Mouse (Mus musculus): ENCODE results near the gene Calr. TPM values are rescaled to one million over a fixed set of nuclear protein-coding genes. Genes with fewer than 3 reads are reported as not detected.
"Not testable (repeated sequence)": the region's sequence is repeated elsewhere in the genome, so short reads cannot be mapped to it uniquely, and the experiment has no call there.

Gene Calr
- polyA plus RNA-seq, 1 experiment = 404 TPM

- no peak for DNase-seq (ENCODE audit: low read depth, low spot score)
- 8% methylated on average over 12 of the region's 12 CpGs for WGBS
Observed at GRCm38 (mm10) chr8:84845355-84846093, 1.2 kb downstream of the Calr start.

DNA sequence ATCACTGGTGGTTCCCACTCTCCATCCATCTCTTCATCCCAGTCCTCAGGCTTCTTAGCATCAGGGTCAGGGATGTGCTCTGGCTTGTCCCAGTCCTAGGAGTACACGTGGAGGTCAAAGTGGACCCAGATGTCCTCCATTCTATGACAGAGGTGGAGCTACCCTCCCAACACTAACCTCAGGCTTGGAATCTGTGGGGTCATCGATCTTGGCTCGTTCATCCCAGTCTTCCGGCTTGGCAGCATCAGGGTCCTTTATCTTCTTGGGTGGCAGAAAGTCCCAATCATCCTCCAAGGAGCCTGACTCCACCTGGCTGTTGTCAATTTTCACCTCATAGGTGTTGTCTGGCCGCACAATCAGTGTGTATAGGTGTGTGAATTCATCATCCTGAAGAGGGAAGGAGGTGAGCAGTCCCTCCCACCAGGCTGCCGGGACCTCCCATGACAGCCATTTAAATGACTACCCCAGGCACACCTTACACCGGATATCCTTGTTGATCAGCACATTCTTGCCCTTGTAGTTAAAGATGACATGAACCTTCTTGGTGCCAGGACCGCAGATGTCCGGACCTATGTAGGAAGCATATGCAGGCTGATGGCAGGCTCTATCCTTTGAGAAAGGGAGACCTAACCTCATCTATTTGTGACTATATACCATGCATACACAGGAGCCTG lies 2.2 kb downstream of the Calr start:
- WGBS = 67% methylated on average over 9 of the region's 9 CpGs
- no peak for DNase-seq (ENCODE audit: low read depth, low spot score)

DNA sequence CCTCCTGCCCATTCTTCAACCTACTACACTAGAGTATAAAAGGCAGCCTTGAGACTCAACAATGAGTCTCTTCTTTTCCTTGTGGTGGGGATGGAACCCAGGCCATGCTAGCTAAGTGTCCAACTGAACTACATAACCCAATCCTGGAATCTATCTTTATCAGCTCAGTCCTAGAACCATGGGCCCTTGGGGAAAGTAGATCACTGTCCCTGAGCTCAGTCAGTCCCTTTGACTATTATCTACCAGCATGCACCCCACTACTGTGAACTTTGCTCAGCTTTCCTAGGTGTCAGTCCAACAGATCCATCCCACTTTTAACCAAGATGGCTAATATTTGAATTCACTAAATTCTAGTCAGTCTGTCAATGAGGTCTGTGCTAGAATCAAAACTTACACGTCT lies 5.2 kb downstream of the Calr start:
- 68% methylated on average over 1 of the region's 1 CpGs for WGBS
- no peak for DNase-seq (ENCODE audit: low read depth, low spot score)

DNA sequence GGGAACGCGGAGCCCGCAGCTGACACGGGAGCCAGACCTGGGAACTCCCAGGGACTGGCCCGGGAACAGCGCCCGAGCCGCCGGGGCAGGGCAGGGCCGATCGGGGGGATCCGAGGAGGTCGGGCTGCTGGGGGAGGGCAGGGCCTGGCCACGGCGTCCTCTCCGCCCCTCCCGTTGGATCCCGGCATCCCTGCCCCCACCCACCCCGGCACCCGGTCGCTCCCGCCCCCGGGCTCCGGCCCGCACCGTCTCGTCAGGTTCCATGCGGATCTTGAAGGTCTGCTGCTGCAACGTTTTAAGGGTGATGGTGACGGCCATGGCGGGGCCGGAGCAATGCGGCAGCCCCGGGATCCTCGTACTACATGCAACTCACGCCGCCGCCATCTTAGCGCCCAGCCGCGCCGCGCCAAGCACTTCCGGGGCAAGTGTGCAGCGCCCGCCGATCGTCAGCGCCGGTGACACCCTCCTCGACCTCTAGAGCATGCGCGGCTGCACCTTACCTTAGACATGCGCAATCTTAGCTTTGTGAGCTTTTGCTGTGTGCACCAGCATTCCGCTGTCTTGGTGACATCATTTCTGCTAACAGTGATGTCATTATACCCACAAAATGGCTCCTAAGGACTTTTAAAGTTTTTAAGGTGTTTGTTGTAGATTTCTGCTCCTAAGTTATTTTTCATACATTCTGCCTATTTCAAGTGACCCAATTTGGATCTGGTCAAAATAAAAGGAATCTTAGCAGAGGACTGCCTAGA lies 6.3 kb downstream of the Calr start, which contains the start of gene Rad23a:
TSS of gene Rad23a (minus strand) at position 418 of the 752 bp plus-strand sequence.
- DNase-seq (ENCODE audit: low read depth, low spot score) = peak; percentile 82
- 1% methylated on average over 55 of the region's 55 CpGs for WGBS

GRCm38 (mm10) chr8:84839875-84840247 lies 6.9 kb downstream of the Calr start:
- under 1% methylated on average over 7 of the region's 7 CpGs for WGBS
- DNase-seq (ENCODE audit: low read depth, low spot score) = no peak

DNA sequence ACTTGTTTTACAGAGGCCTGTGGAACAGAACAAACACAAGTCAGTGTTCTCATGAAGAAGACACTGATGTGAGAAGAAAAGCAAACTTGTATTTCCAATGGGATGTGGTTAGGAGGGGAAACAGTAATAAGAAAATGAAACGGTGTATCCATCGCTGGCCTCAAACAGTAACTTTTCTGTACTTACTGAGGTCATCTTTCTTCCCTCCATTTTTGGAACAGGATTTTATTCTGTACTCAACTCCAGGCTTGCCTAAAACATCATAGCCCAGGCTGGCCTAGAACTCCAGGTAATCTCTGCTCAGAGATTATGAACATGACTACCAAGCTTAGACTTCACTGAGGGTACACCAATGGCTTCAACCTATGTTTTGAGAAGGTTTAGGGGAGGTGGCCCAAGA lies 7.3 kb downstream of the Calr start:
- WGBS = 58% methylated on average over 2 of the region's 2 CpGs
- DNase-seq (ENCODE audit: low read depth, low spot score) = no peak

GRCm38 (mm10) chr8:84838513-84838912 lies 8.2 kb downstream of the Calr start:
- WGBS = 79% methylated on average over 5 of the region's 5 CpGs
- no peak for DNase-seq (ENCODE audit: low read depth, low spot score)

GRCm38 (mm10) chr8:84837912-84838470 lies 8.7 kb downstream of the Calr start:
- 90% methylated on average over 15 of the region's 15 CpGs for WGBS
- no peak for DNase-seq (ENCODE audit: low read depth, low spot score)

DNA sequence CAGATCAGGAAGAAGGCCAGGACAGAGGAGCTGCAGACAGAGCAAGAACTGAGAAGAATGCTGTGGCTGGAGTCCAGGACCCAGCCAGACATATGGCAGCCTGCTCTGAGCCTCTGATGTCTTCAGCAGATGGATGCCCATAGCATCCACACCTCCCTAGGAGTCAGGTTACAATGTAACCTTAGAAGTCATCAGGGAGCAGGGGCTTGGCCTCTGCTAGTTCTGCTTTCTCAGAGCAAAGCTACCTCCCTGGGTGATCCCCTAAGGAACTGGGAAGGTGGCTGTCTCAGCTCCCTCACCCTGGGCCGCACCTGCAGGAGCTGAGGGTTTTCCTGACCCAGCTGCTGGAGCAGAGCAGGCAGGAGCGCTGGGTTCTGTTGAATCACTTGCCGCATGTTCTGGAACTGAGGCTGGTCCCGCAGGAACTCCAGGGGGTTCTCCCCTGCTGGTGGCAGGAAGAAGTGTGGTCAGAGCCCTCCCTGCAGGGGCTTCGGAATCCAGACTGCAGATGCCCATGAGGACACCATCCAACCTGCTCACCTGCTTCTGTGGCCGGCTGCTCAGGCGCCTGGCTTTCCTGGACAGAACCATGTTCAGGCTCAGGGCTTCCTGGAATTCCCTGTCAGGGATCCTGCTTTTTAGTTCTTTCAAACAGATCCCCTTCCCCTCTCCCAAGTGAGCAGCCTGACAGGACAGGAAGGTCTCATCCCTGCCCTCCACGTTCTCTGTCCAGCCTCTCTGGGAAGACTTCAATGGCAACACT lies 9.4 kb downstream of the Calr start:
- DNase-seq (ENCODE audit: low read depth, low spot score) = no peak
- 78% methylated on average over 8 of the region's 8 CpGs for WGBS

GRCm38 (mm10) chr8:84834866-84835855 lies 11.6 kb downstream of the Calr start:
- WGBS = 58% methylated on average over 10 of the region's 10 CpGs
- DNase-seq (ENCODE audit: low read depth, low spot score) = no peak

- no peak for DNase-seq (ENCODE audit: low read depth, low spot score)
- WGBS = 80% methylated on average over 19 of the region's 19 CpGs
Observed at GRCm38 (mm10) chr8:84834002-84834865, 12.5 kb downstream of the Calr start.

- WGBS = 32% methylated on average over 10 of the region's 10 CpGs
- no peak for DNase-seq (ENCODE audit: low read depth, low spot score)
Observed at GRCm38 (mm10) chr8:84832759-84833742, 13.7 kb downstream of the Calr start.

- under 1% methylated on average over 59 of the region's 59 CpGs for WGBS
- DNase-seq (ENCODE audit: low read depth, low spot score) = no peak
Observed at GRCm38 (mm10) chr8:84832034-84832717, 14.6 kb downstream of the Calr start.

- 45% methylated on average over 11 of the region's 11 CpGs for WGBS
- no peak for DNase-seq (ENCODE audit: low read depth, low spot score)
Observed at GRCm38 (mm10) chr8:84831490-84831889, 15.2 kb downstream of the Calr start, which contains the start of gene Gadd45gip1. Gene Gadd45gip1, plus strand, starts transcription at chr8:84831522.

DNA sequence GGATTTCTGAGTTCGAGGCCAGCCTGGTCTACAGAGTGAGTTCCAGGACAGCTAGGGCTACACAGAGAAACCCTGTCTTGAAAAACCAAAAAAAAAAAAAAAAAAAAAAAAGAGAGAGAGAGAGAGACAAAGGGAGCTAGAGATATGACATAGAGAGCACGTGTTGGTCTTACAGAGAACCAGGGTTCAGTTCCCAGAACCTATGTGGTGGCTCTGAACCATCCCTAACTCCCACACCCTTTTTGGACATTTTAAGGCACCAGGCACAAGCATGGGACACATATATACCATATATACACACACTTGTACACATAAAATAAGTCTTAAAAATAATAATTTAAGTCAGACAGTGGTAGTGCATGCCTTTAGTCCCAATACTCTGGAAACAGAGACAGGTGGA lies 20.2 kb downstream of the Calr start:
- DNase-seq (ENCODE audit: low read depth, low spot score) = not testable (repeated sequence)
- WGBS = 74% methylated on average over 2 of the region's 2 CpGs

DNA sequence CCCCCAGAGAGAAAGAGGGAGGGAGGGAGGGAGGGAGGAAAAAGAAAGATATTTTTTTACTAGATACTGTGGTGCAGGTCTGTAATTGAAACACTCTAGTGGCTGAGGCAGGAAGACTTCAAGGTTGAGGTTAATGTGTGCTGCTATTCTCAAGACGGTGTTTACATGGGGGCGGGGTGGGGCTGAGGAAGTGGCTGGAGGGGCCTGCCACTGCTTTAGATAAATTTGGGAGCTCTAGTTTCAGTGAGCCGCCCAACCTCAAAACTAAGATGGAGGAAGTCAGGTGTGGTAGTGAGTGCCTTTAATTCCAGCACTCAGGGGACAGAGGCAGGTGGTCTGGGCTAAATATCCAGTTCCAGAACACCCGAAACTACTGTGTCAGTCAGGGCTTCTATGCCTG lies 21.1 kb downstream of the Calr start:
- no peak for DNase-seq (ENCODE audit: low read depth, low spot score)
- WGBS = 57% methylated on average over 4 of the region's 4 CpGs
